Mouse (Mus musculus) embryonic facial prominence, embryonic 14.5 days (tissue): ENCODE data around the gene Prl5a1. TPM values are rescaled to one million over a fixed set of nuclear protein-coding genes. Genes with fewer than 3 reads are reported as not detected.

ENCODE experiments used
- ATAC-seq: fragments of 200-750 bp; cut with Nextera tagmentation; 2 replicates; pipeline ENCODE4 v1.8.0; 2017; ENCODE audit warnings: low read depth, moderate number of reproducible peaks, moderate TSS enrichment
- DNase-seq: peaks from one replicate; pipeline ENCODE4 v3.0.0-alpha.2; 2015; ENCODE audit warnings: low spot score
- H3K27ac ChIP-seq: fragments of 300-500 bp; sonication (generic); replicated peaks from 2 replicates; pipeline ENCODE4 v1.5.1; 2014; ENCODE audit warnings: low read depth, mild to moderate bottlenecking, low read length, moderate library complexity
- H3K27me3 ChIP-seq: fragments of 300-500 bp; sonication (generic); replicated peaks from 2 replicates; pipeline ENCODE4 v1.6.1; 2014; ENCODE audit warnings: low read length; ENCODE audit not compliant: control insufficient read depth, insufficient read depth
- H3K36me3 ChIP-seq: fragments of 300-500 bp; sonication (generic); 2 replicates; pipeline ENCODE4 v1.6.1; 2014; ENCODE audit warnings: low read length, mixed read lengths; ENCODE audit not compliant: control insufficient read depth, insufficient read depth
- H3K4me1 ChIP-seq: fragments of 300-500 bp; sonication (generic); 2 replicates; pipeline ENCODE4 v1.6.1; 2014; ENCODE audit warnings: antibody characterized with exemption, low read length; ENCODE audit not compliant: control insufficient read depth, insufficient read depth
- H3K4me2 ChIP-seq: fragments of 300-500 bp; sonication (generic); 2 replicates; pipeline ENCODE4 v1.6.1; 2014; ENCODE audit warnings: low read depth, mild to moderate bottlenecking, low read length, moderate library complexity, mixed read lengths
- H3K4me3 ChIP-seq: fragments of 300-500 bp; sonication (generic); 2 replicates; pipeline ENCODE4 v1.5.1; 2014; ENCODE audit warnings: low read depth, mild to moderate bottlenecking, low read length
- H3K9ac ChIP-seq: fragments of 300-500 bp; sonication (generic); 2 replicates; pipeline ENCODE4 v1.6.1; 2014; ENCODE audit warnings: low read depth, mild to moderate bottlenecking, low read length, moderate library complexity, mixed read lengths
- H3K9me3 ChIP-seq: fragments of 300-500 bp; sonication (generic); 2 replicates; pipeline ENCODE4 v1.6.1; 2016; ENCODE audit warnings: low read length; ENCODE audit not compliant: control insufficient read depth
- WGBS: fragments of 180-500 bp; shearing (Covaris S2); extraction: QIAGEN DNeasy Blood & Tissue Kit; methylation state at CpG from one replicate; pipeline ENCODE4 v1.1.7; 2014; 5-methylcytosine and 5-hydroxymethylcytosine counted together
- polyA plus RNA-seq: library from polyadenylated mRNA; unstranded; fragments of >200 nt; fragmentation: Nextera tagmentation; extraction: Ambion mirVana; gene quantifications from 2 replicates; pipeline ENCODE4 v1.2.1, GENCODE M21; 2014

Gene Prl5a1
- polyA plus RNA-seq, result not detected in 2 replicates

DNA sequence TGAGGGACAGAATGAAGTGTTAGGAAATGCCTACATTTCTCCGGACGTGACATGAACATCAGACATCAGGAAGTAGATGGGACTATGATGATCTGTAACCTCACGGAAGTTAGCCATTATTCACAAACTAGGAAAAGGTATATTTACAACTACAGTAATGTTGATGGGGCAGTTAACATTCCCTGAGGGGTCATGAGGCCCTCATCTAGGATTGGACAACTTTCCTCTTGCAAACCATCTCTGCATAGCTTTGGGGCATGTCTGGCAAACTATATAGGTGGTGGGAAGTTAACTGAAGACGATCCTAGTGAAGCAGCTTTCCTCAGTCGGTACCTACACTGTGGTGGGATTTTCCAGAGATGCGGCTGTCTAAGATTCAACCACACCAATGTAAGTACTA lies at the start of gene Prl5a1:
Gene Prl5a1 (plus strand): TSS at position 301 of the 400 bp plus-strand sequence.
- no peaks in the 10 kb centered on the region for H3K36me3 ChIP-seq
- WGBS, result 88% methylated on average over 6 of the region's 6 CpGs
- H3K4me2 ChIP-seq, result no peak within 1 kb of the TSS
- H3K4me3 ChIP-seq, result no peak within 1 kb of the TSS
- no peaks in the 10 kb centered on the region for H3K4me1 ChIP-seq
- no peaks in the 10 kb centered on the region for H3K27me3 ChIP-seq
- DNase-seq (no peak), ATAC-seq (no peak)
- H3K9me3 ChIP-seq, result no peaks in the 10 kb centered on the region
- no peak within 1 kb of the TSS for H3K27ac ChIP-seq
- H3K9ac ChIP-seq, result no peak within 1 kb of the TSS

DNA sequence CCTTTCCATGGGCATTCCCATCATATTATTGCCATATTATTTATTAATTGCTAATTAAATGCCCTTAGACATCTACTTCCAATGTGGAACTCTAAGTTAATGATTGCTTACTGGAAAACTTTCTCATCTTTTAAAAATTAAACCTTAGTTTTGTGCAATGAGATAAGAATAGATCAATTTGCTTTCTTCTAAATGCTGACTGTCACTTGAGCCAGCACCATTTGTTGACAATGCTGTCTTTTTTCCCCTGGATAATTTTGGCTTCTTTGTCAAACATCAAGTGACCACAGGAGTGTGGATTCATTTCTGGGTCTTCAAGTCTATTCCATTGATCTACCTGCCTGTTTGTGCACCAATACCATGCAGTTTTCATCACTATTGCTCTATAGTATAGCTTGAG lies 46.1 kb upstream of the Prl5a1 start:
- no peaks in the 10 kb centered on the region for H3K27me3 ChIP-seq
- no peak overlapping the region for H3K4me3 ChIP-seq
- H3K4me1 ChIP-seq, result no peaks in the 10 kb centered on the region
- DNase-seq, result no peak
- H3K27ac ChIP-seq, result no peak overlapping the region
- H3K36me3 ChIP-seq, result no peaks in the 10 kb centered on the region
- no peaks in the 10 kb centered on the region for H3K9me3 ChIP-seq
- ATAC-seq, result no peak
- H3K4me2 ChIP-seq, result no peak overlapping the region
- no peak overlapping the region for H3K9ac ChIP-seq

GRCm38 (mm10) chr13:28108536-28108935 lies 33.7 kb upstream of the Prl5a1 start:
- Histone ChIP-seq H3K27ac (no peak overlapping the region), H3K9ac (no peak overlapping the region), H3K27me3 (no peaks in the 10 kb centered on the region), H3K4me2 (no peak overlapping the region), H3K4me3 (no peak overlapping the region), H3K4me1 (no peaks in the 10 kb centered on the region), H3K36me3 (no peaks in the 10 kb centered on the region), H3K9me3 (no peaks in the 10 kb centered on the region)
- ATAC-seq (no peak), DNase-seq (no peak)
- 79% methylated on average over 3 of the region's 3 CpGs for WGBS

GRCm38 (mm10) chr13:28132781-28133180 lies 9.5 kb upstream of the Prl5a1 start:
- Histone ChIP-seq H3K4me1 (no peaks in the 10 kb centered on the region), H3K9me3 (no peaks in the 10 kb centered on the region), H3K4me3 (no peak overlapping the region), H3K36me3 (no peaks in the 10 kb centered on the region), H3K27ac (no peak overlapping the region), H3K9ac (no peak overlapping the region), H3K27me3 (no peaks in the 10 kb centered on the region), H3K4me2 (no peak overlapping the region)
- DNase-seq (no peak), ATAC-seq (no peak)
- 78% methylated on average over 2 of the region's 2 CpGs for WGBS

- Histone ChIP-seq H3K9me3 (no peaks in the 10 kb centered on the region), H3K9ac (no peak overlapping the region), H3K27me3 (no peaks in the 10 kb centered on the region), H3K27ac (no peak overlapping the region), H3K36me3 (no peaks in the 10 kb centered on the region), H3K4me3 (no peak overlapping the region), H3K4me2 (no peak overlapping the region), H3K4me1 (no peaks in the 10 kb centered on the region)
- no peak for DNase-seq
- ATAC-seq, result no peak
Observed at GRCm38 (mm10) chr13:28135790-28136189, 6.5 kb upstream of the Prl5a1 start.

Other genes starting within 250 kb of the Prl5a1 start
- not detected in 2 replicates for gene Prl4a1, start 126.3 kb upstream of the Prl5a1 start, polyA plus RNA-seq
- gene Gm11361, start 115.0 kb downstream of the Prl5a1 start, polyA plus RNA-seq, result 6.2 and 6.7 TPM in 2 replicates